Mouse (Mus musculus) mature B cell (primary cell): ENCODE measurements around the gene Pitpnm2.

ENCODE experiments used
- in situ Hi-C: fragments of 300-500 bp; cut with MboI; formaldehyde crosslinking; loops from 2 replicates; pipeline ENCODE4 v1.14.3; 2019

Gene Pitpnm2

DNA sequence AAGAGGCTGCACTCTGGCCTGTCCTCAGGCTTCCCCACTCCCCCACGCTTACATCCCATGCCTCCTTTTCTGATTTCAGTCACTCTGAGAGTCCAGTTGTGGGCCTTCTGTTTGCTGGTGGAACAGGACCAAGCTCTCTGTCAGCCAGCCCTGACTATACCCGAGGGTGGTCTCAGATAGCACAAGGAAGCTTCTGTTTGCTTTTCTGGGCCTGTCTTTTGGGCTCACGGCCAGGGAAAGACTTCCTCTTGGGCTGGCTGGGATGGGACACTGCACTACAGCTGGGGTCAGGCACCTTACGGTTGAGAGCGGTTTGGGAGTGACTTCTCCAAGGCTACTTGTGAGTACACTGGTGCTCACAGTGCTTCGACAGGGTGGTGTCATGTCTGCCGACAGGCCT, 111.5 kb downstream of the Pitpnm2 start:
- in situ Hi-C loops, result no loop called here

DNA sequence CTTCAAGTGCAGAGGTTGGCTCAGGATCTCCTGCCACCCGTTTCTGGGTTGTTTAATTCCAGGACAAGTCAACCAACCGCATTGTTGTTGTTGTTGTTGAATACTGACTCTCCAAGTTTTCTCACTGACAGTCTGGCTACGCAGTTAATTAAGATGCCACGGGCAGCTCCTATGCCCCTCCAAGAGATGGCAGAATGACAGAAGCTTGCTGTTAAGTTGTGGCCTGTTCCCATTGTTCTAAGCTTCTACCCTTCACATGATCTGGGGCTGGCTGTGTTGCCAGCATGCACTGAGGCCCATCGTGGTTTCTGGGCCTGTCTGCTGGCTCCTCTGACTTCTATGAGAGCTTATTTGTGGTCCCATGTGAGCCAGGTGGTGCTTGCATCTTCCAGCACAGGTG, 115.3 kb downstream of the Pitpnm2 start:
- in situ Hi-C loops, result no loop called here

DNA sequence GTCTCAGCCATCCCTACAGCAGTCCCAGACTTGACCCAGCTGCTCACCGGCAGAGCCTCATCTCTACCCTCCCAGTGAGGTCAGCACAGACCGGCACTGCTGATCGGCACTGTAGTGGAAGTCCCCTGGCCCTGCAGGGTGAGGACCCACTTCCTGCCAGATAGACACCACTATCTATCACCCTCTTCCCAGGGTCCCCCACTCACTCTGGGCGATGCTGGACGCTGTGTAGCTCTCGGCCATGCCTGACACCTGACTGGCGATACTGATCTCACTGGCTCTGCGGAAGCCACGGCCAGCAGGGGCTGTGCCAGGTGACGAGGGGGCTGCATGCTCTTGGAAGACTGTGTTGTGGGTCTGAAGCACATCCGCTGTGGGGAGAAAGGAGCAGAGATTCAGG, 124.5 kb downstream of the Pitpnm2 start:
- in situ Hi-C loops, result no loop called here

DNA sequence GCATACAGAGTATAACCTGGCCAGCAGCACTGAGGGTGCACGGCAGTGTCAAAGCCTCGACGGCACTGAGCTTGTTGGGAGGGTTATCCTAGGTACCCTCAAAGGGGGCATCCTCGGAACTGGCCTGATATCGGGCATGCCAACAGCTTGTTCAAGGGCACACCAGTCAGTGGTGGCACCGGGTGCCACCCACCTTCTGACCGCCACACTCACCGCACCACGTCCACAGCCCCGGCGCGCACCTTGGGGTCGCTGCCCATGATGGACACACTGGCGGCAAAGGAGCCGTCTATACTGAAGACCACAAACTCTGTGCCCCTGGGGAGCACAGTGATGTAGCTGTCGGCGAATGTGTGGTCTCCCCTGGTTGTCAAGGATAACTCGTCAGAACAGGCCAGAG, 127.2 kb downstream of the Pitpnm2 start:
- in situ Hi-C loops, result no loop called here

DNA sequence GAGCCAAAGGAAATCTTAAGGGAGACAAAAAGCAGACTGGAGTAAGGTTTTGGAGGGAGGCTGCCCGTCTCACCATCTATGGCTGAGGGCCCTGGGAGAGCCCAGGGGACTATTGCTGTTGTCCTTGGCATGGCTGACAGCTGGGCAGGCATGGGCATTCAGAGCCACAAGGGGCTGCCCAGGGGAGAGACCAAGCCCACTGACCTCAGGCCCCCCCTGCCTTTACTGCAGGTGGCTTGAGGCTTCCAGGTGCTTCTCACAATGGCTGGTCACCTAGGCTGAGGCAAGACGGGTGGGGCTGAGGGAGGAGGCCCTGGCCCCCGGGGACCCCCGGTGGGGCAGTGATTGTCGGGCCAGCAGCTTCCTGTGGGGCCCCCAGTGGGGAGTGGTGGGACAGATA, 130.4 kb downstream of the Pitpnm2 start:
- in situ Hi-C loops, result no loop called here

DNA sequence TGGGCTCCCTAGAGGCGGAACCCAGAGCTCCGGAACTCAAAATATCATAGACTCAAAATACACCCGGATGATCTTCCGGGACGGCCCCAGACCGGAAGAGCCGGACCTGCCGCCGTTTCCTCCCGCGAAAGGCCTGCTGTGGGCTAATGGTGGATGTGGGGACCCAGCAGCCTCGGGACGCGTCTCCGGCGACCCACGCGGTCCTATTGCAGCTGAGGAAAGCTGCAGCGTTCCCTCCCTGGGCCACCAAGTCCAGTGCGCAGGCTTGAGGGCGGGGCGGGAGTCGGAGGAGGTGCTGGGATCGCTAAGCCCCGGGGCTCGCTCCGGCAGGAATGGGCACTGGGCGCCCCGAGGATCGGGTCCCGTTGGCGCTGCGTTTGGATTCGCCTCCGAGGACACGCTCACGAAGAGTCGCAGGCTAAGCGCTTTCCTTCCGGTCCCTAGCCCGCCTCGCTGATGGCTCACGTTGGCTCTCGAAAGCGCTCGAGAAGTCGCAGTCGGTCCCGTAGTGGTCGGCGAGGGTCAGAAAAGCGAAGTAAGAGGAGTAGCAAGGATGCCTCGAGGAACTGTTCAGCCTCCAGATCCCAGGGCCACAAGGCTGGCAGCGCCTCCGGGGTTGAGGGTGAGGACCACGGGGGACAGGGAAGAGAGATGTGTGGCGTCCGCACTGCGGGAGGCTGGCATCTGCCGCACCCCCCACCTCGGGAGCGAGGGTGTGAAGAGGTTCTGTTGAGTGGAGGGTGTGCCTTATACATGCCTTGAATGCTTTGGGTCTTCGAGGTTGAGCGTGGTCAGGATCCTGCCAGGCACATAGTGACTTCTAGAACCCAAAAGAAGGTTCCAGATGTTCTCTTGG, 133.3 kb downstream of the Pitpnm2 start, which contains the start of gene Arl6ip4:
Arl6ip4 (plus strand) TSS at position 100 of the 856 bp plus-strand sequence.
- in situ Hi-C loops, result no loop called here

DNA sequence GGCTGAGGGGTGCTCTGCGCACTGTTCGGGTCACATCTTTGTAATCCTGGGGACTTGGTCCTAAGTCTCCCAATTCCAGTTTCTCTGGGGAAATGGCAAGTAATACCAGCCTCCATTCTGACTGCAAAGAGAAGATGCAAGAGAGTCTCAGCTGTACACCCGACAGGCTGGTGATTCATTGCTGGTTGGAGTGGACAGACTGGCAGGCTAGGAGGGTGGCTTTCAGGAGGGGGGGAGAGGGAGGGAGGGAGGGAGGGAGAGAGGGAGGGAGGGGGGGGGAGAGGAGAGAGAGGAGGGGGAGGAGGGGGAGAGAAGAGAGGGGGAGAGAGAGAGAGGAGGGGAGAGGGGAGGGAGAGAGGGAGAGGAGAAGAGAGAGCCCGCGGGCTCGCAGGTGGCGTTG, 134.0 kb downstream of the Pitpnm2 start:
- in situ Hi-C loops, result no loop called here

DNA sequence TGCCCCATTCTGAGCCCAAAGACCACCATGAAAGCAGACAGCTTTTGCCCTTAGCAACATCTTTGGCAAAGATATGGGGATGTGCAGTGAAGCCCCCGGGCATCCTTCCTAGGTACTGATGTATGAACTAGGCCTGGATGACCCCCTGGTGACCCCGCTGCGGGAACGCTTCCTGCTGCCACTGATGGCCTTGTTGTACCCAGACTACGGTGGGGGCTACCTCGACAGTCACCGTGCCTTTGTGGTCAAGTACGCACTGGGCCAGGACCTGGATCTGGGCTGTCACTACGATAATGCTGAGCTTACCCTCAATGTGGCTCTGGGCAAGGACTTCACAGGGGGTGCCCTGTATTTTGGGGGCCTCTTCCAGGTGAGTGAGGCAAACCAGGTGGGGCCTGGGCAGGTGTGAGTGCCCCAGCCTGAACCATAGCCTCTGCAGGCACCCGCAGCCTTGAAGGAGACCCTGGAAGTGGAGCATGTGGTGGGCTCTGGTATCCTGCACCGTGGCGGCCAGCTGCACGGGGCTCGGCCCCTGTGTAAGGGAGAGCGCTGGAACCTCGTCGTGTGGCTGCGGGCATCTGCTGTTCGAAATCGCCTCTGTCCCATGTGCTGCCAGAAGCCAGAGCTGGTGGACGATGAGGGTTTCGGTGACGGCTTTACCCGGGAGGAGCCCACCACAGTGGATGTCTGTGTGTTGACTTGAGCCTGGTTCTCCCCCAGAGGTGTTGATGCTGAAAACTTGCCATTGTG, 135.1 kb downstream of the Pitpnm2 start:
- in situ Hi-C loops, result no loop called here

DNA sequence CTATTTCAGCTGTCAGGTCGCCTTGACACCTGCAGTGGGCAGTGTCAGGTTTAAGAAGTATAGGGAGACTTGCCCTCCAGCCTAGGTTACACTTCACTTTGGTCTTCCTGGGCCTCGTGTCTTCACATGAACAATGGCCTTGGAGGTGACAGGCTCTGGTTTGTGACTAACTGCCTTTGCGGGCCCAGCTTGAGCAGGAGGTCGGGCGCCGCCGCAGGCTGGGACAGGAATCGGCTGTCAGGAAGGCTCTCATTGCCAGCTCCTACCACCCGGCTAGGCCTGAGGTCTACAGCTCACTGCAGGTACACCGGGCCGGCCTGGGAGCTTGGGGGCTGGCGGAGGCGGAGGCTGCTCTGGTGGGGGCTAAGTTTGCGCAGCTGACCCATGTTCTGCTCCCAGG, 136.5 kb downstream of the Pitpnm2 start:
- in situ Hi-C loops, result no loop called here

DNA sequence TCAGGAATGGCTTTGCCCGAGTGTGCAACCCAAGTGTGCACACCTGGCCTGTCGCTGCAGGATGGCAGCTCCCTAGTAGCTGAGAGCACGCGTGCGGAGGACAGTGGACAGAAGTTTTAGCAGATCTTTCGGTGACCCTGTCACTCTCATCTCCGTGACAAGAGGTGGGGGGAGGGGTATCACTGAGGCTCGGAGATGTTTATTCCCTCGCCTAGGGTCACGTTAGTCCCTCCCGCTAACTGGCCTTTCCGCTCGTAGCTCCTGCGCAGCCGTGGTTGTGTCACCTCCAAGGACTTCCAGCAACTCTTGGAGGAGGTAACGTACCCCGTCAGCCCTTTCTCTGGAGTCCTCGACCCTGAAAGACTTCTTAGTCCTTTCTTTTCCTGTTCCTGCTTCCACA, 137.0 kb downstream of the Pitpnm2 start:
- in situ Hi-C loops, result no loop called here

DNA sequence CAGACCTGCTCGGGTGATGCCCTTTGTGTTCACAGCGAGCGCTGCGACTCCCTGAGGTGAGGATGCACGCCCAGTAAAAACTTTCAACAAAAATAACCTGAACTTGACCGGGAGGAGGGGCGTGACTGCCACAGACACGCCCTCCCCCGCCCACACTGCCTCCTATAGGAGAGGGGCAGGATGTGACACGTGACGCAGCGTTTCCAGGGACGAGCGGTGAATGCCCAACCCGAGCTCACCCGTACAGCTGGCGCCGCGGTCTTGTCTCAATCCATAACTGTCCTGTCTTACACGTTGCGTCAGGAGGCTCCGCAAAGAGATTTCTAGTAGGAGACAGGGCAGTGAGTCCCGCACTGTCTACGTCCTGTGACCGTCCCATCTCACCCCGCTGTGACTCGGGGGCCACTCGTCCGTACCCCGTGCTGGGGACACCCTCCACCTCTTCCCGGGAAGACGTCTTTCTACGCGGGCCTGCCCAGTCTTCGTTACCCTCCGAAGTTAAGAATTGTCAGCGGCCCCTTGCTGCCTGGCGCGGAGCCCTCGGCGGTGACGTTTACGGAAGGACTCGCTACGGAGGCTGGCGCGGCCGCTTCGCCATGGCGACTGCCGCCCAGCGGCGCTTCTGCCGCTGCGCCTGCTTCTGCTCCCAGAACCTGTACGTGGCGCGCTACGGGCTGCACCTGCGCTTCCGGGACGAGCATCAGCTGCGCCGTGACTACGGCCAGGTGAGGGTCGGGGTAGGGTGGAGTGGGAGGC, 137.6 kb downstream of the Pitpnm2 start, which contains the start of gene Ogfod2:
Ogfod2 (plus strand) TSS at position 556 of the 756 bp plus-strand sequence.
- in situ Hi-C loops, result no loop called here

DNA sequence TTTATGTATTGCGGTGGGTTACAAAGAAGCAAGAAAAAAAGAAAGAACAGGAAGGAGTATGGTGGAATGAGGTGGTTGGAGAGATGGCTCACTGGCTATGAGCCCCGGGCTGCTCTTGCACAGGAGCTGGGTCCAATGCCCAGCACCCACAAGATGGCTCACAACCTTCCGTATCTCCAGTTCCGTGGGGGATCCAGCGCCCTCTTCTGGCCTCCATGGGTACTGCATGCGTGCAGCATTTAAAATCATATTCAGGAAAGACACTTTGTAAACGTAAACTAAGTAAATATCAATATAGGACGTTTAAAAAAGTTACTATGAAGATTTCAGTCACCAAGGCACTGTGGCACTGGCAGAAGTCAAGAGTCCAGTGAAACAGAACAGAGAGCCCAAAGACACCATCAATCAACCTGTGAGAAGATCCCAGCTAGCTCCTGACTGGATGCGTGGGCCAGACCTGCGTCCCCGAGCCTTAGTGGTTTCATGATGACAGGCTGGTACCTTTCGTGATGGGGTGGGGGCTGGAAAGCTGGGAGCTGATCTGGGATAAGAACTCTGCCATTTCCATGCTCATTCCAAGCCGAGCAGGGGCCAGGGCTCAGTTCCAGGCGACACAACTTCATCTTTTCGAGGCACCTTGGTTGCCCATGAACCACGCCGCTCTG, 138.4 kb downstream of the Pitpnm2 start:
- in situ Hi-C loops, result no loop called here

DNA sequence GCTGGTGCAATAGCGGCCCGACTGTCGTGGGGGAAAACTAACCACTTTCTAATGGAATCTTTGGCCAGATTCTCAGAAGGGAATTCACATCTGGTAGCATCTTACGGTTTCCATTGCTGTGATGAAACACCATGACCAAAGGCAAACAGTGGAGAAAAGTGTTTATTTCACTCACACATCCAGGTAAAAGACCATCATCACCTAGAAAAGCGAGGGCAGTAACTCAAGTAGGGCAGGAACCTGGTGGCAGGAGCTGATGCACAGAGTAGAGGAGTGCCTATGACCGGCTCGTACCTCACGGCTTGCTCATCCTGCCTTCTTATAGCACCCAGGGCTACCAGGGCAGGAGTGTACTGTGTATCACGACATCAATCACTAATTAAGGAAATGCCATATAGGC, 146.0 kb downstream of the Pitpnm2 start:
- in situ Hi-C loops, result no loop called here

DNA sequence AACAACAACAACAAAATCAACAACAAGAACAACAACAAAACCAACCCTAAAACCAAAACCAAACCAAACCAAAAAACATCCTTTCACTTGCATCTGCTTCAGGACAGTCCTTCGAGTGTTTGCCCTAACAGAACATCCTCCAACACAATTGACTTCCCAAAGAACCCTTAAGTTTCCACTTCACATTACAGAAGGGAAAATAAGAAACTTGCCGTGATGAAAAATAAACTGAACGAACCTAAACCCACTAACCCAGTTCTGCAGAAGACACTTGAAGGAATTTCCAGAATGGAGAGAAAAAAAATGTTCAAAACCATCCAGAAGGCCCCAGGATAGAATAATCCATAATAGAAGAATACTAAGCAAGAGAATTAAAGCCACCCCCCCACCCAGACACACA, 146.5 kb downstream of the Pitpnm2 start:
- in situ Hi-C loops, result no loop called here

DNA sequence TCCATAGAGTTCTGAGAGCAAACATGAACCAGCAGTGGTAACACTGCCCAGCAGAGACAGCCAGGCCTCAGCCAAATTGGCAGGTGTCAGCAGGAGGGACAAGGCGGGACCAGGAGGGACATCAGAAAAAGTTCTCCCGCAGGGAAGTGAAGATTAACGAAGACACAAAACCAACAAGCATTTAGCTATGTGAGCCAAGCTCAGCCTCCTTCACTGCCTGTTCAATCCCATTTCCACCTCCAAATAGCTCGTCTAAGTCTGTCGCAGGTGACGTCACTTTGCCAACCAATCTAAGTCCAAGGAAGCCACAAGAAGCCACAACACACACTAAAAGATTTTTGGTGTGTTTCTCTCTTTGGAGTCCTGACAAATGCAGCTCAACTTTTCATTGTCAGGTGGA, 147.2 kb downstream of the Pitpnm2 start:
- in situ Hi-C loops, result no loop called here

DNA sequence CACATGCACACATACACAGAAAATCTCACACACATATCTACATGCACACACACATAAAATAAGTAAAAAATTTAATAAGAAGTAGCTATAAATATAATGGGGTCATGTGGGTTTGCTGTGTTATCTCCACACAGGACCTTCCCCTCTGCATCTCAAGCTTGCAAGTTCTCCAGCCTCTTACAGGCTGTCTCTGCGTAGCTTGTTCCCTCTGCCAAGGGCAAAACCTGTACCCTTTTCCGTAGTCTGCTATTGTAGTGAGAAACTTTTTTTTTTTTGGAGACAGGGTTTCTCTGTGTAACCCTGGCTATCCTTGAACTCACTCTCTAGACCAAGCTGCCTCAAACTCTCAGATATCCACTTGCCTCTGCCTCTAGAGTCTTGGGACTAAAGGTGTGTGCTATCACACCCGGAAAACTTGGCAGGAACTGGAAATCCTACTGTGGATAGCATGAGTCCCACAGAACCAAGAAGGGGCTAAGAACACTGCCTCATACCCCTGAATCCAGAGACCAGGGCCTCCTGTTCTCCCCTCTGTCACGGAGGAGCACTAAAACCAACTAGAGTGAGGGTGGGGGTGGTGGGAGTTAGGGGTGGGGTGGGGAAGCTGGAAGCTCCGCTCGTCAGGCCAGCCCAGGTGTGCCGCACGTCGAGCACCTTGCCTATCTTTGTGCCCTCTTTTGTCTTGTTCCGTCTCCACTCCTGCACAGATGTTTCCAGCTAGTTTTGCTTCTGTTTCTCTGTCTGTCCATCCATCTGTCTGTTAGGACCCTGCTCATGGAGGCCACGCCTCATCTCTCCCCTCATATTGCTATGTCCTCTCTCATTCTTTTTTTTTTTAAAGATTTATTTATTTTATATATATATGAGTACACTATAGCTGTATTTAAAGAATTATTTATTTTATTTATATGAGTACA, 149.2 kb downstream of the Pitpnm2 start:
- in situ Hi-C loops, result no loop called here

DNA sequence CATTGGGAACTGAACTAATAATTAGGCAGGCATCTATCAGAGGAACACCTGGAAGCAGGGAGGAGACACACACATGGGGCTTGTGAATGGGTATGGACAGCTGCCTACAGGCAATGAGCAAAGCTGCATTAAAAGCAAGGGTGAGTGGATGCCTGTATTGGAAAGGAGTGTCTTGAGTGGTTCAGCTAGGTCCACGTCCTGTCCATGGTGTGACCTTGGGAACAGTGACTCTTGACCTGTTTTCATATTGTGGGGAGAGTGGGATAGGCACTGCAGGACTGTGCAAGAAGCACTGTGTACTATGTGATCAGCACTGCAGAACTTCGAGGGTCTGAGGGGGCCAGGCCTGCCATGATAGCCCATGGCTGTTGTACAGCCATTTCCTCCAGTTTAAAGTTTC, 150.6 kb downstream of the Pitpnm2 start:
- in situ Hi-C loops, result loop anchor here (25.0 kb wide), 1 partner anchor 362 kb away; the partner anchor contains the start of genes Kntc1 and Rsrc2

DNA sequence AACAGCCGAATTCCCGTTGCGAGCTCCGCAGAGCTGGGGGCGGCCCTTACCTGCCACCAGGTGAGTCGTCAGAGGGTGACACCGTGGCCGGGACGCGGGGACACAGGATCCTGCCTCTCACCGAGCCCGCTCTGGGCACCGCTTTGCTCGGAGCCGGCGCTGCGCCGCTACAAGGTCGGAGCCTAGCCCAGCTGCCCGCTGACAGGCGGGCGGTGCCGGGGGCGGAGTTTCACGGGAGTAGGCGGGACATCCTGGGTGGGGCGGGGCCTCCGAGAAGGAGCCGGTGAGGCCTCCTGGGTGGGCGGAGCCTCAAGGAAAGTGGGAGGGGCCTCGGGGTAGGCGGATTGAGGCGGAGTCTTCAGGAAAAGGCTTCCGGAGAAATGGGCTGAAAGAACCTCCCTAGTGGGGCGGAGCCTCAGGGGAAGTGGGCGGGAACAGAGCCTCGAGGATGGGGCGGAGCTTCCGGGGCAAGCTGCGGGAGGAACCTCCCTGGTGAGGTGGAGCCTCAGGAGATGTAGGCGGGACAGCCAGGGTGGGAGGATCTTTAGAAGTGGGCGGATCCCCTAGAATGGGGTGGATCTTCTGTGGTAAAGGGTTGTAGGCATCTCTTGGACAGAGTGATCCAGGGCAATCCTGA, 153.8 kb downstream of the Pitpnm2 start, which contains the start of gene Abcb9:
Abcb9 (minus strand) TSS at position 203 of the 637 bp plus-strand sequence.
- in situ Hi-C loops, result loop anchor here (25.0 kb wide), 1 partner anchor 358 kb away; the partner anchor contains the start of genes Kntc1 and Rsrc2

DNA sequence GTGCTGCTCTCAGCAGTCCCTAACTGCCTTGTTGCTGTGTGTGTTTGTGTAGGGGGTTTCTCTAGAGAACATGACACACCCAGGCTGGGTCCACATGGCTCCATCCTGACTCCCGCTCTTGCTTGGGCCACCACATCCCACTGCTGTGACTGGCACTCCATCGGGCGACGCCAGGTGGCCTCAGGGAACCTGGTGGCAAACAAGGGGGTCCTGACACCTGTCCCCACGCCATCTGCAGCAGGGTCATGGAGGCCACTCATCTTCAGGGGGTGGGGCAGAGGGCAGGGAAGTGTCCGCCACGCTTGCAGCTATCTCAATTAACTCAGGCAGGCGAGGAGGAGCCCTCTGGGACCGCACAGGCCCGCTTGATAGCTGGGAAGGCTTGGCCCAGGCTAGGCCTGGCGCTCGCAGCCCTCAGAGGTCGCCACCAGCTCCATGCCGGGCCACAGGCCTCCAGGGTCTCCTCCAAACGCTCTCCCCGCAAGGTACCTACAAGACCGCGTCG, 154.4 kb downstream of the Pitpnm2 start:
- in situ Hi-C loops, result loop anchor here (25.0 kb wide), 1 partner anchor 358 kb away; the partner anchor contains the start of genes Kntc1 and Rsrc2
